Mouse (Mus musculus) CH12.LX (cell line): ENCODE measurements around the gene Gm5737. TPM values are rescaled to one million over a fixed set of nuclear protein-coding genes. Genes with fewer than 3 reads are reported as not detected.

ENCODE experiments used
- DNase-seq: peaks from one replicate; pipeline ENCODE4 v3.0.0-alpha.2; 2013; ENCODE audit errors: extremely low read depth
- H3K27ac ChIP-seq: 2 replicates; pipeline ENCODE4 v1.5.1; 2012; ENCODE audit warnings: low read depth, mild to moderate bottlenecking, control low read depth, moderate library complexity; ENCODE audit not compliant: insufficient read depth
- H3K27me3 ChIP-seq: replicated peaks from 2 replicates; pipeline ENCODE3; 2012; ENCODE audit warnings: inconsistent platforms
- H3K36me3 ChIP-seq, 2 experiments: replicated peaks in 1 of 2; 2 replicates each; pipeline versions ENCODE3 to v1.6.1; 2012; ENCODE audit warnings: inconsistent platforms in 1 of 2, low read length in 1 of 2, mild to moderate bottlenecking in 1 of 2, mixed read lengths in 1 of 2, moderate library complexity in 1 of 2; ENCODE audit not compliant: control insufficient read depth in 1 of 2, insufficient read depth in 1 of 2
- H3K4me1 ChIP-seq, 2 experiments: 2 replicates each; pipeline ENCODE4 v1.6.1; 2012; ENCODE audit warnings: inconsistent platforms in 1 of 2, moderate library complexity in 1 of 2; ENCODE audit not compliant: insufficient read depth in 2 of 2, control insufficient read depth in 1 of 2
- H3K4me2 ChIP-seq: 2 replicates; pipeline ENCODE4 v1.6.1; 2012; ENCODE audit warnings: low read depth, mild to moderate bottlenecking, control low read depth; ENCODE audit not compliant: poor library complexity, insufficient read depth, severe bottlenecking
- H3K4me3 ChIP-seq, 3 experiments: fragments of 150-350 bp in 1 of 3; sonication (generic) in 1 of 3; replicated peaks in 1 of 3; 2 replicates each; pipeline versions ENCODE3 to v1.5.1; 2011 to 2012; ENCODE audit warnings: low read depth in 2 of 3, low read length in 2 of 3, mild to moderate bottlenecking in 2 of 3, moderate library complexity in 2 of 3, control low read depth in 1 of 3, improper control_type of control experiment in 1 of 3, inconsistent platforms in 1 of 3, mixed read lengths in 1 of 3; ENCODE audit not compliant: poor library complexity in 1 of 3
- H3K79me2 ChIP-seq: replicated peaks from 2 replicates; pipeline ENCODE4 v1.6.1; 2012; ENCODE audit warnings: mild to moderate bottlenecking, moderate library complexity; ENCODE audit not compliant: control insufficient read depth, poor library complexity, insufficient read depth, severe bottlenecking; ENCODE audit errors: extremely low read depth
- H3K9ac ChIP-seq: 2 replicates; pipeline ENCODE4 v1.6.1; 2012; ENCODE audit warnings: low read depth, mild to moderate bottlenecking, control low read depth, moderate library complexity; ENCODE audit not compliant: insufficient read depth
- H3K9me3 ChIP-seq: replicated peaks from 2 replicates; pipeline ENCODE3; 2012; ENCODE audit warnings: low read length, inconsistent platforms, mixed read lengths
- BHLHE40 ChIP-seq: IDR thresholded peaks from 2 replicates; pipeline ENCODE4 v1.6.1; 2011; ENCODE audit warnings: mild to moderate bottlenecking, low read depth, low read length, improper control_type of control experiment
- CHD1 ChIP-seq: IDR thresholded peaks from 2 replicates; pipeline ENCODE4 v1.6.1; 2012; ENCODE audit warnings: low read depth, low read length, improper control_type of control experiment, inconsistent platforms
- CTCF ChIP-seq, 2 experiments: IDR thresholded peaks in 1 of 2; conservative IDR thresholded peaks in 1 of 2; 2 replicates each; pipeline ENCODE4 v1.5.1; 2011 to 2012; ENCODE audit warnings: low read depth in 2 of 2, low read length in 2 of 2, improper control_type of control experiment in 1 of 2, inconsistent platforms in 1 of 2, mild to moderate bottlenecking in 1 of 2, moderate library complexity in 1 of 2
- ELF1 ChIP-seq: IDR thresholded peaks from 2 replicates; pipeline ENCODE4 v1.6.1; 2014; ENCODE audit warnings: low read depth, mild to moderate bottlenecking, inconsistent platforms, low read length, improper control_type of control experiment
- ETS1 ChIP-seq: conservative IDR thresholded peaks from 2 replicates; pipeline ENCODE4 v1.6.1; 2012; ENCODE audit warnings: low read depth, mild to moderate bottlenecking, inconsistent platforms, low read length, improper control_type of control experiment, moderate library complexity
- GABPA ChIP-seq: IDR thresholded peaks from 2 replicates; pipeline ENCODE4 v1.6.1; 2012; ENCODE audit warnings: low read depth, low read length, improper control_type of control experiment, inconsistent platforms; ENCODE audit not compliant: insufficient replicate concordance
- HCFC1 ChIP-seq: IDR thresholded peaks from 2 replicates; pipeline ENCODE4 v1.6.1; 2012; ENCODE audit warnings: low read depth, mild to moderate bottlenecking, inconsistent platforms, low read length, improper control_type of control experiment
- IRF4 ChIP-seq: IDR thresholded peaks from 2 replicates; pipeline ENCODE4 v1.6.1; 2014; ENCODE audit warnings: low read depth, mild to moderate bottlenecking, inconsistent platforms, low read length, improper control_type of control experiment
- JUN ChIP-seq: IDR thresholded peaks from 2 replicates; pipeline ENCODE4 v1.6.1; 2011; ENCODE audit warnings: low read depth, mild to moderate bottlenecking, low read length, improper control_type of control experiment, moderate library complexity; ENCODE audit not compliant: insufficient read depth
- JUND ChIP-seq: conservative IDR thresholded peaks from 2 replicates; pipeline ENCODE4 v1.6.1; 2011; ENCODE audit warnings: low read depth, low read length, improper control_type of control experiment
- MEF2A ChIP-seq: IDR thresholded peaks from 2 replicates; pipeline ENCODE4 v1.6.1; 2014; ENCODE audit warnings: low read depth, mild to moderate bottlenecking, inconsistent platforms, low read length, improper control_type of control experiment, borderline replicate concordance
- MXI1 ChIP-seq: IDR thresholded peaks from 2 replicates; pipeline ENCODE4 v1.6.1; 2011; ENCODE audit warnings: mild to moderate bottlenecking, low read depth, low read length, improper control_type of control experiment
- MYC ChIP-seq: IDR thresholded peaks from 2 replicates; pipeline ENCODE4 v1.6.1; 2011; ENCODE audit warnings: low read depth, mild to moderate bottlenecking, improper control_type of control experiment, low read length
- NELFE ChIP-seq: IDR thresholded peaks from 2 replicates; pipeline ENCODE4 v1.6.1; 2011; ENCODE audit warnings: low read depth, low read length, improper control_type of control experiment
- RCOR1 ChIP-seq: conservative IDR thresholded peaks from 2 replicates; pipeline ENCODE4 v1.6.1; 2012; ENCODE audit warnings: low read depth, mild to moderate bottlenecking, inconsistent platforms, low read length, improper control_type of control experiment
- SIN3A ChIP-seq: IDR thresholded peaks from 2 replicates; pipeline ENCODE4 v1.6.1; 2012; ENCODE audit warnings: low read length, improper control_type of control experiment, inconsistent platforms
- SMC3 ChIP-seq: IDR thresholded peaks from 2 replicates; pipeline ENCODE4 v1.6.1; 2011; ENCODE audit warnings: low read depth, low read length, improper control_type of control experiment
- TBP ChIP-seq: conservative IDR thresholded peaks from 2 replicates; pipeline ENCODE4 v1.6.1; 2011; ENCODE audit warnings: low read depth, low read length, improper control_type of control experiment
- ZKSCAN1 ChIP-seq: IDR thresholded peaks from 2 replicates; pipeline ENCODE4 v1.6.1; 2012; ENCODE audit warnings: low read depth, inconsistent platforms, low read length, improper control_type of control experiment, borderline replicate concordance
- ZMIZ1 ChIP-seq: IDR thresholded peaks from 2 replicates; pipeline ENCODE4 v1.6.1; 2012; ENCODE audit warnings: low read depth, mild to moderate bottlenecking, inconsistent platforms, low read length, improper control_type of control experiment
- ZNF384 ChIP-seq: IDR thresholded peaks from 2 replicates; pipeline ENCODE4 v1.6.1; 2012; ENCODE audit warnings: low read depth, low read length, improper control_type of control experiment, inconsistent platforms
- dilution Hi-C: fragments of 300-500 bp; cut with MboI; formaldehyde crosslinking; loops from 2 replicates; pipeline ENCODE4 v1.14.3; 2020; ENCODE audit warnings: low sequenced_read_pairs; ENCODE audit not compliant: extremely low pct_unique_long_range_greater_than_20kb, extremely low pct_ligation_motif_present
- in situ Hi-C: fragments of 300-500 bp; cut with MboI; formaldehyde crosslinking; loops from 3 replicates; pipeline ENCODE4 v1.14.3; 2019; ENCODE audit warnings: low sequenced_read_pairs, low pct_ligation_motif_present, low pct_unique_long_range_greater_than_20kb, mixed read lengths
- polyA plus RNA-seq: library from polyadenylated mRNA; unstranded; fragments of >175 nt; gene quantifications from 2 replicates; pipeline ENCODE4 v1.2.1, GENCODE M21; 2012; ENCODE audit warnings: low read depth; ENCODE audit not compliant: insufficient read length
- total RNA-seq, 2 experiments: library from RNA; depleted of rRNA; stranded (reverse); fragments of 300-350 nt in 1 of 2; fragments of >200 nt in 1 of 2; gene quantifications; 2 replicates each; pipeline ENCODE4 v1.2.3; 2012 to 2014

Gene Gm5737
- total and polyA plus RNA-seq, 3 experiments: not detected

DNA sequence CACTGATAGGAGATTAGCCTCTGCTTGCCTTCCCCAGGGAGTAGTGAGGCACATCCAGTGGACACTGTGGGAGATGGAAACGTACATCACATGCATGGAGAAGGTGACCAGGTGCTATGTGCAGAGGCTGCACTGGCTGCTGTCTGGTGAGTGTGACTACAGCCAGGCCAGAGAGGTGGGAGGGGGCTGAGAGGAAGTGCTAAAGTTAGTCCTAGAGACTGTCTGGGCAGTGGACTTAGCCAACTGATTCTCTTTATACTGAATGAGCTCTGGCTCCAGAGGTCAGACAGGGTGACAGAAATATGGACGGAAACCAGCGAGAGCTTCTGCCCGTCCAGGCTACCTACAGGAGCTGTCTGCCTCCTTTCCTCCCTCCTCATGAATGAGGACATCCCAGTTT is 16.6 kb upstream of the Gm5737 start:
- Histone ChIP-seq H3K27me3 (peaks cover 46% of the 10 kb centered on the region), H3K4me3 (no peak overlapping the region), H3K9me3 (no peaks in the 10 kb centered on the region), H3K27ac (no peak overlapping the region), H3K79me2 (no peaks in the 10 kb centered on the region), H3K4me2 (no peak overlapping the region), H3K4me1 (0 out of 4 replicates have a peak, but pooled peaks cover 0 to 3% of the 10 kb centered on the region in 2 experiments), H3K36me3 (no peaks in the 10 kb centered on the region), H3K9ac (no peak overlapping the region)
- no peak for TF ChIP-seq ELF1
- TF ChIP-seq MYC: no peak
- no peak for TF ChIP-seq ETS1
- TF ChIP-seq CHD1: no peak
- TF ChIP-seq ZKSCAN1: no peak
- no peak for TF ChIP-seq GABPA
- no peak for TF ChIP-seq BHLHE40
- TF ChIP-seq IRF4: no peak
- TF ChIP-seq CTCF (conservative IDR thresholded peaks at IDR 0.05 in 1 of 2, IDR thresholded peaks at IDR 0.05 in 1 of 2; ENCODE audit: low read depth in 2 of 2, low read length in 2 of 2): no peak
- no peak for TF ChIP-seq SIN3A
- no peak for TF ChIP-seq JUND
- no peak for TF ChIP-seq MEF2A
- in situ Hi-C loops (no loop called here), dilution Hi-C loops (no loop called here)
- no peak for DNase-seq

DNA sequence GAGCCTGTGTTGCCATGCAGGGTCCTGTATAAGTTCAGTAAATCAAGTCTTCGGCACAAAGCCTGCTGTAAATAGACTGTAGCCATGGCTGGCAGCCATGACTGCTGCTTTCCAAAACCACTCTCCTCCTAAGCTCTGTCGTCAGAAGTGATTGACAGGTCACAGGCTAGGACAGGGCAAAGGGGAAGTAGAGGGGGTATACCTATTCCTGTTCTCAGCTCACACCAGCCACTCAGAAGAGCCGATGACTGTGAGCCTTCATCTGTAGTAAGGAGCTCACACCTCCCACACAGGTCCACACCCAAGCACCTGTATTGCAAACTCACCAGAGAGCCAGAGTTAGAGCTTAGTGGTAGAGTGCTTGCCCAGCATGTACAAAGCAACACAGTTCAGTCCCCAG is 15.8 kb upstream of the Gm5737 start:
- Histone ChIP-seq H3K4me3 (no peak overlapping the region), H3K79me2 (no peaks in the 10 kb centered on the region), H3K9me3 (no peaks in the 10 kb centered on the region), H3K36me3 (no peaks in the 10 kb centered on the region), H3K4me1 (0 out of 4 replicates have a peak, but pooled peaks cover 0 to 3% of the 10 kb centered on the region in 2 experiments), H3K9ac (no peak overlapping the region), H3K4me2 (no peak overlapping the region), H3K27ac (no peak overlapping the region), H3K27me3 (peaks cover 46% of the 10 kb centered on the region)
- TF ChIP-seq MYC (no peak), RCOR1 (no peak), JUN (no peak), ZNF384 (no peak), SMC3 (no peak), MXI1 (no peak), ZMIZ1 (no peak), TBP (no peak), BHLHE40 (no peak), NELFE (no peak), HCFC1 (no peak)
- dilution Hi-C loops (no loop called here), in situ Hi-C loops (no loop called here)
- peak; percentile 17 for DNase-seq
